Mouse (Mus musculus) C2C12 (cell line): ENCODE results near the gene Borcs8. TPM values are rescaled to one million over a fixed set of nuclear protein-coding genes. Genes with fewer than 3 reads are reported as not detected.

ENCODE experiments used
- H3K27me3 ChIP-seq: one replicate; pipeline ENCODE4 v1.6.1; 2011; ENCODE audit not compliant: control insufficient read depth, insufficient read depth, insufficient read length
- H3K36me3 ChIP-seq: one replicate; pipeline ENCODE4 v1.6.1; 2011; ENCODE audit not compliant: control insufficient read depth, insufficient read depth
- H3K4me3 ChIP-seq: one replicate; pipeline ENCODE4 v1.5.1; 2011; ENCODE audit warnings: mild to moderate bottlenecking, control low read depth; ENCODE audit not compliant: poor library complexity, insufficient read depth, severe bottlenecking
- H3K79me2 ChIP-seq: one replicate; pipeline ENCODE4 v1.6.1; 2011; ENCODE audit not compliant: control insufficient read depth, insufficient read depth
- H3K79me3 ChIP-seq: one replicate; pipeline ENCODE4 v1.6.1; 2011; ENCODE audit warnings: low read depth, control low read depth
- H3ac ChIP-seq: one replicate; pipeline ENCODE3; 2011; ENCODE audit warnings: low read depth; ENCODE audit not compliant: control insufficient read depth, insufficient read length
- CEBPB ChIP-seq: IDR thresholded peaks from one replicate; pipeline ENCODE4 v1.6.1; 2011; ENCODE audit warnings: low read depth, mild to moderate bottlenecking, control low read depth, moderate library complexity
- CTCF ChIP-seq: IDR thresholded peaks from one replicate; pipeline ENCODE4 v1.5.1; 2011; ENCODE audit not compliant: control insufficient read depth, insufficient read depth, insufficient read length
- FOSL1 ChIP-seq: IDR thresholded peaks from one replicate; pipeline ENCODE4 v1.8.0; 2011; ENCODE audit warnings: mild to moderate bottlenecking, low read length; ENCODE audit not compliant: poor library complexity, insufficient read depth, severe bottlenecking
- MAX ChIP-seq: IDR thresholded peaks from one replicate; pipeline ENCODE4 v1.6.1; 2011; ENCODE audit warnings: mild to moderate bottlenecking, control low read depth
- MYOD1 ChIP-seq: IDR thresholded peaks from one replicate; pipeline ENCODE4 v1.6.1; 2011; ENCODE audit warnings: low read depth; ENCODE audit not compliant: control insufficient read depth, insufficient read length
- MYOG ChIP-seq: IDR thresholded peaks from one replicate; pipeline ENCODE4 v1.6.1; 2011; ENCODE audit not compliant: control insufficient read depth, insufficient read length; ENCODE audit errors: extremely low read depth
- USF1 ChIP-seq: IDR thresholded peaks from one replicate; pipeline ENCODE4 v1.6.1; 2011; ENCODE audit warnings: low read depth, mild to moderate bottlenecking, control low read depth, moderate library complexity
- microRNA-seq: library from miRNA; unstranded; fragments of <30 nt; microRNA quantifications from one replicate; pipeline ENCODE4, GENCODE M21; 2019; ENCODE audit warnings: borderline microRNAs expressed
- polyA plus RNA-seq: library from polyadenylated mRNA; unstranded; fragments of >200 nt; fragmentation: generic; extraction: Trizol; gene quantifications from one replicate; pipeline ENCODE4 v1.2.1, GENCODE M21; 2012; ENCODE audit warnings: missing spikeins

Gene Borcs8
- polyA plus RNA-seq, 1 experiment: 49.8 TPM

- no peaks in the 10 kb centered on the region for H3K79me2 ChIP-seq
- H3K27me3 ChIP-seq: no peaks in the 10 kb centered on the region
- H3ac ChIP-seq: no peak overlapping the region
- H3K4me3 ChIP-seq: no peak overlapping the region
- H3K36me3 ChIP-seq: peaks cover 8% of the 10 kb centered on the region
- TF ChIP-seq USF1: no peak
- no peak for TF ChIP-seq CTCF
- no peak for TF ChIP-seq CEBPB
- TF ChIP-seq MYOG: no peak
- no peak for TF ChIP-seq MYOD1
- TF ChIP-seq FOSL1: no peak
- no peak for TF ChIP-seq MAX
- H3K79me3 ChIP-seq: no peaks in the 10 kb centered on the region
Measured at GRCm38 (mm10) chr8:70183194-70183593, 43.9 kb downstream of the Borcs8 start.

- H3K79me3 ChIP-seq: no peaks in the 10 kb centered on the region
- no peak overlapping the region for H3ac ChIP-seq
- TF ChIP-seq FOSL1: no peak
- TF ChIP-seq USF1: no peak
- TF ChIP-seq MAX: no peak
- TF ChIP-seq MYOG: no peak
- no peak for TF ChIP-seq CTCF
- no peak for TF ChIP-seq MYOD1
- TF ChIP-seq CEBPB: no peak
- H3K79me2 ChIP-seq: no peaks in the 10 kb centered on the region
- H3K36me3 ChIP-seq: no peaks in the 10 kb centered on the region
- no peaks in the 10 kb centered on the region for H3K27me3 ChIP-seq
- H3K4me3 ChIP-seq: no peak overlapping the region
Measured at GRCm38 (mm10) chr8:70188707-70189106, 49.4 kb downstream of the Borcs8 start.

- TF ChIP-seq MAX (no peak), MYOG (no peak), USF1 (no peak), CTCF (no peak), FOSL1 (no peak), CEBPB (no peak), MYOD1 (no peak)
Measured at GRCm38 (mm10) chr8:70193238-70193637, 53.9 kb downstream of the Borcs8 start.

GRCm38 (mm10) chr8:70194191-70194590 is 54.9 kb downstream of the Borcs8 start:
- Histone ChIP-seq H3K36me3 (no peaks in the 10 kb centered on the region), H3ac (no peak overlapping the region), H3K79me3 (no peaks in the 10 kb centered on the region), H3K4me3 (no peak overlapping the region), H3K27me3 (peaks cover 3% of the 10 kb centered on the region), H3K79me2 (no peaks in the 10 kb centered on the region)
- TF ChIP-seq MYOG (no peak), USF1 (no peak), MAX (no peak), CEBPB (no peak), FOSL1 (no peak), MYOD1 (no peak), CTCF (no peak)

More at GRCm38 (mm10) chr8:70193238-70193637, 53.9 kb downstream of the Borcs8 start:
- Histone ChIP-seq H3K36me3 (no peaks in the 10 kb centered on the region), H3K4me3 (no peak overlapping the region), H3K27me3 (peaks cover 3% of the 10 kb centered on the region), H3K79me2 (no peaks in the 10 kb centered on the region), H3ac (no peak overlapping the region), H3K79me3 (no peaks in the 10 kb centered on the region)

GRCm38 (mm10) chr8:70195762-70196161 is 56.5 kb downstream of the Borcs8 start:
- no peak for TF ChIP-seq FOSL1
- TF ChIP-seq MYOD1: no peak
- TF ChIP-seq CEBPB: no peak
- no peak for TF ChIP-seq USF1
- no peak for TF ChIP-seq MAX
- no peak for TF ChIP-seq CTCF
- no peak for TF ChIP-seq MYOG
- no peak overlapping the region for H3ac ChIP-seq
- no peak overlapping the region for H3K4me3 ChIP-seq

More at GRCm38 (mm10) chr8:70195762-70196161, 56.5 kb downstream of the Borcs8 start:
- Histone ChIP-seq H3K27me3 (peaks cover 3% of the 10 kb centered on the region), H3K79me3 (no peaks in the 10 kb centered on the region), H3K36me3 (no peaks in the 10 kb centered on the region), H3K79me2 (no peaks in the 10 kb centered on the region)

Small RNAs within 50 kb of the gene (microRNA-seq; reads per million reads assigned to microRNA genes)
- gene Mir7066: not detected

Other genes with a start within 250 kb of the Borcs8 start
- 0.57 TPM for gene Tssk6, start 237.3 kb upstream of the Borcs8 start, polyA plus RNA-seq
- 135 TPM for gene Ndufa13, start 236.9 kb upstream of the Borcs8 start, polyA plus RNA-seq
- 2.6 TPM for gene Yjefn3, start 236.8 kb upstream of the Borcs8 start, polyA plus RNA-seq
- gene Gatad2a, start 143.1 kb upstream of the Borcs8 start, polyA plus RNA-seq: 59.3 TPM
- 24.0 TPM for gene Mau2, start 96.8 kb upstream of the Borcs8 start, polyA plus RNA-seq
- 28.2 TPM for gene Sugp1, start 96.7 kb upstream of the Borcs8 start, polyA plus RNA-seq
- gene Tm6sf2, start 66.6 kb upstream of the Borcs8 start, polyA plus RNA-seq: 0.57 TPM
- gene Hapln4, start 56.0 kb upstream of the Borcs8 start, polyA plus RNA-seq: 1.0 TPM
- not detected for gene Ncan, start 18.6 kb upstream of the Borcs8 start, polyA plus RNA-seq
- gene Nr2c2ap, start 8.2 kb upstream of the Borcs8 start, polyA plus RNA-seq: 37.3 TPM
- 7.9 TPM for gene Rfxank, start 345 bp upstream of the Borcs8 start, polyA plus RNA-seq
- gene Mef2b, start 212 bp downstream of the Borcs8 start, polyA plus RNA-seq: 0.05 TPM
- 57.8 TPM for gene Tmem161a, start 32.9 kb downstream of the Borcs8 start, polyA plus RNA-seq
- 0.61 TPM for gene Slc25a42, start 72.8 kb downstream of the Borcs8 start, polyA plus RNA-seq
- 7.8 TPM for gene Sugp2, start 94.7 kb downstream of the Borcs8 start, polyA plus RNA-seq
- 48.5 TPM for gene Armc6, start 95.0 kb downstream of the Borcs8 start, polyA plus RNA-seq
- 66.5 TPM for gene Homer3, start 143.3 kb downstream of the Borcs8 start, polyA plus RNA-seq
- 136 TPM for gene Ddx49, start 163.0 kb downstream of the Borcs8 start, polyA plus RNA-seq
- 158 TPM for gene Cope, start 163.0 kb downstream of the Borcs8 start, polyA plus RNA-seq
- gene Cers1, start 176.3 kb downstream of the Borcs8 start, polyA plus RNA-seq: 0.23 TPM
- 0.16 TPM for gene Gdf1, start 190.3 kb downstream of the Borcs8 start, polyA plus RNA-seq
- gene Upf1, start 213.8 kb downstream of the Borcs8 start, polyA plus RNA-seq: 47.2 TPM
- 0.20 TPM for gene Comp, start 234.1 kb downstream of the Borcs8 start, polyA plus RNA-seq